Mouse (Mus musculus): ENCODE results near the gene Epb41l4b. TPM values are rescaled to one million over a fixed set of nuclear protein-coding genes. Genes with fewer than 3 reads are reported as not detected.

Epb41l4b gene
- polyA plus RNA-seq, 1 experiment from 2014 or later, result 1.6 TPM

DNA sequence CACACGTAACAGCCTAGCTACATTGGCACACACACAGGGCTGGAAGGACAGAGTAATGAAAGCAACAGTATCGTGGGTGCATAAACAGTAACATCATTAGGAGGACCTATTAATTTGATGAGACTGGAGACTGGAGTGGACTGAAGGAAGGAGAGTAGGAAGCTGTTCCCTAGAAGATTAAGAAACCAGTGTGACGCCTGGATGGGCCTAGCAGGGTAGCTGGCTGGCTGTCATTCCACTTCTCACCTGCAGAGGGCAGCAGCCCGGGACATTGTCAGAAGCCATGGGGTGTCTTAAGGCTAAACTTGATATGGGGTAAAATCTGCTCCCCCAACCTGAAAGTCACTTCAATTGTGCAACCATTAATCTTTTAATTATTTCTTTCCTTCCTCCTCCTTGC is 78.0 kb downstream of the Epb41l4b start:
- H3K9me3 ChIP-seq, result no peaks in the 10 kb centered on the region
- peaks cover 13% of the 10 kb centered on the region; the same call in 1 of the 2 replicates for H3K4me1 ChIP-seq
- no peak overlapping the region for H3K27ac ChIP-seq
- 30% methylated on average over 4 of the region's 4 CpGs for WGBS
- no peaks in the 10 kb centered on the region for H3K36me3 ChIP-seq
- DNase-seq (ENCODE audit: low spot score), result peak; percentile 82
- no peaks in the 10 kb centered on the region for H3K27me3 ChIP-seq (ENCODE audit: insufficient read depth, poor library complexity, severe bottlenecking)
- H3K4me3 ChIP-seq, result no peak overlapping the region

GRCm38 (mm10) chr4:57064830-57065229 is 78.4 kb downstream of the Epb41l4b start:
- no peak overlapping the region for H3K4me3 ChIP-seq
- 7% methylated on average over 2 of the region's 2 CpGs for WGBS
- peaks cover 13% of the 10 kb centered on the region; the same call in 1 of the 2 replicates for H3K4me1 ChIP-seq
- H3K27me3 ChIP-seq (ENCODE audit: insufficient read depth, poor library complexity, severe bottlenecking), result no peaks in the 10 kb centered on the region
- H3K27ac ChIP-seq, result no peak overlapping the region
- DNase-seq (ENCODE audit: low spot score), result no peak
- no peaks in the 10 kb centered on the region for H3K36me3 ChIP-seq
- H3K9me3 ChIP-seq, result no peaks in the 10 kb centered on the region

- H3K4me3 ChIP-seq, result no peak overlapping the region
- no peak overlapping the region for H3K27ac ChIP-seq
- no peaks in the 10 kb centered on the region for H3K27me3 ChIP-seq (ENCODE audit: insufficient read depth, poor library complexity, severe bottlenecking)
- peaks cover 16% of the 10 kb centered on the region for H3K4me1 ChIP-seq
- DNase-seq (ENCODE audit: low spot score), result no peak
- H3K36me3 ChIP-seq, result no peaks in the 10 kb centered on the region
- H3K9me3 ChIP-seq, result no peaks in the 10 kb centered on the region
- WGBS, result 72% methylated on average over 15 of the region's 15 CpGs
Observed at GRCm38 (mm10) chr4:57060319-57060831, 82.9 kb downstream of the Epb41l4b start.

DNA sequence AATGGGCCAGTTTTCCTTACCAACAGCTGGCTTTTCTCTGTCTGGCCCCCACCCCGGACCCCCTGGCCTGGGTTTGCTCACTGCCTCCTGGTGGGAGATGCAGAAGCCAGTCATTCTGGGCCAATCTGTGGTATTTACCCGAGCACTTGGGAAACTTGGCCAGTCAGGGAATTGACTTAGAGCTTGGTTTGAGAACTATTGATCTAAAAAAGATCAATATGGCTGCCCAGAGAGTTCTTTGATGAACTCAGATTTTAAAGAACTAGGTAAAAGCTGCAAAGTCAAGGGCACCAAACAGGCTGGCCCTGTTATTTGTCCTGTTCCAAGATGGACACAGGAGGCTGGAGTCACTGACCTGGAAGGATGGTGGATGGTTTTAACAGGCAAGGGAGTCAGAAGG is 84.6 kb downstream of the Epb41l4b start:
- Histone ChIP-seq H3K4me1 (peaks cover 21% of the 10 kb centered on the region), H3K27me3 (ENCODE audit: insufficient read depth, poor library complexity, severe bottlenecking) (no peaks in the 10 kb centered on the region), H3K9me3 (no peaks in the 10 kb centered on the region), H3K27ac (no peak overlapping the region), H3K4me3 (no peak overlapping the region), H3K36me3 (no peaks in the 10 kb centered on the region)
- WGBS, result 71% methylated on average over 2 of the region's 2 CpGs
- no peak for DNase-seq (ENCODE audit: low spot score)

- H3K27me3 ChIP-seq (ENCODE audit: insufficient read depth, poor library complexity, severe bottlenecking), result no peaks in the 10 kb centered on the region
- no peak for DNase-seq (ENCODE audit: low spot score)
- peaks cover 26% of the 10 kb centered on the region for H3K4me1 ChIP-seq
- 86% methylated on average over 4 of the region's 4 CpGs for WGBS
- H3K27ac ChIP-seq, result no peak overlapping the region
- no peak overlapping the region for H3K4me3 ChIP-seq
- H3K36me3 ChIP-seq, result no peaks in the 10 kb centered on the region
- H3K9me3 ChIP-seq, result no peaks in the 10 kb centered on the region
Observed at GRCm38 (mm10) chr4:57057637-57058036, 85.6 kb downstream of the Epb41l4b start.

- 44% methylated on average over 7 of the region's 7 CpGs for WGBS
- Histone ChIP-seq H3K27ac (peak overlapping the region; percentile 62; the same call in 1 of the 2 replicates), H3K27me3 (ENCODE audit: insufficient read depth, poor library complexity, severe bottlenecking) (no peaks in the 10 kb centered on the region), H3K4me3 (peak overlapping the region; percentile 5; the same call in 1 of the 2 replicates), H3K9me3 (no peaks in the 10 kb centered on the region), H3K4me1 (peaks cover 33% of the 10 kb centered on the region), H3K36me3 (no peaks in the 10 kb centered on the region)
- DNase-seq (ENCODE audit: low spot score), result no peak
Observed at GRCm38 (mm10) chr4:57055635-57056034, 87.6 kb downstream of the Epb41l4b start.

- WGBS, result 64% methylated on average over 5 of the region's 5 CpGs
- Histone ChIP-seq H3K27me3 (ENCODE audit: insufficient read depth, poor library complexity, severe bottlenecking) (no peaks in the 10 kb centered on the region), H3K9me3 (no peaks in the 10 kb centered on the region), H3K4me3 (no peak overlapping the region), H3K4me1 (peaks cover 25% of the 10 kb centered on the region; the same call in 1 of the 2 replicates), H3K36me3 (no peaks in the 10 kb centered on the region), H3K27ac (no peak overlapping the region)
- no peak for DNase-seq (ENCODE audit: low spot score)
Observed at GRCm38 (mm10) chr4:57049281-57049921, 93.8 kb downstream of the Epb41l4b start.

- WGBS, result 61% methylated on average over 6 of the region's 6 CpGs
- H3K27ac ChIP-seq, result no peak overlapping the region
- DNase-seq (ENCODE audit: low spot score), result no peak
- H3K9me3 ChIP-seq, result no peaks in the 10 kb centered on the region
- no peak overlapping the region for H3K4me3 ChIP-seq
- H3K27me3 ChIP-seq (ENCODE audit: insufficient read depth, poor library complexity, severe bottlenecking), result no peaks in the 10 kb centered on the region
- peaks cover 20% of the 10 kb centered on the region; the same call in 1 of the 2 replicates for H3K4me1 ChIP-seq
- no peaks in the 10 kb centered on the region for H3K36me3 ChIP-seq
Observed at GRCm38 (mm10) chr4:57048566-57048965, 94.7 kb downstream of the Epb41l4b start.

GRCm38 (mm10) chr4:57046160-57046571 is 97.1 kb downstream of the Epb41l4b start:
- Histone ChIP-seq H3K9me3 (no peaks in the 10 kb centered on the region), H3K27me3 (ENCODE audit: insufficient read depth, poor library complexity, severe bottlenecking) (no peaks in the 10 kb centered on the region), H3K27ac (no peak overlapping the region), H3K36me3 (no peaks in the 10 kb centered on the region), H3K4me1 (0 out of 2 replicates have a peak, but pooled peaks cover 8% of the 10 kb centered on the region), H3K4me3 (no peak overlapping the region)
- 73% methylated on average over 9 of the region's 9 CpGs for WGBS
- no peak for DNase-seq (ENCODE audit: low spot score)

DNA sequence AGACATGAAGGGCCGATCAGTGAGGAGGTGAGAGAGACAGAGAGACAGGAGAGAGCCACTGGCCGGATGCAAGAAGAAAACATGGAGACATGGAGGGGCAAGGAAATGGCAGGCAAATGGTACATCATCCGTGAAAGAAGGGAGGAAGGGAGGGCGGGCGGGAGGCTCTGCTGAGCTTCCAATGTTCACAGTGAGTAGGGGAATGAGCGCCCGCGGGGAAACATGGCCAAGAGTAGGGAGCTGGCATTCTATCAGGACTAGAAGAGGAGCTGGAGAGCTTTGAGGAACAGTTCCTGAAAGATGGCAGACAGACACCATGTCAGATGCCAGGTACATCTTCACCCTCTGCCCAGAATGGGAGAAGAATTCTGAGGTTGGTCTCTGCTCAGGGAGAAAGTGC is 99.6 kb downstream of the Epb41l4b start:
- H3K27me3 ChIP-seq (ENCODE audit: insufficient read depth, poor library complexity, severe bottlenecking), result no peaks in the 10 kb centered on the region; the same call in 1 of the 2 replicates
- no peak overlapping the region for H3K4me3 ChIP-seq
- no peak overlapping the region for H3K27ac ChIP-seq
- peaks cover 10% of the 10 kb centered on the region; the same call in 1 of the 2 replicates for H3K4me1 ChIP-seq
- H3K36me3 ChIP-seq, result no peaks in the 10 kb centered on the region
- no peak for DNase-seq (ENCODE audit: low spot score)
- no peaks in the 10 kb centered on the region for H3K9me3 ChIP-seq
- 83% methylated on average over 8 of the region's 8 CpGs for WGBS

DNA sequence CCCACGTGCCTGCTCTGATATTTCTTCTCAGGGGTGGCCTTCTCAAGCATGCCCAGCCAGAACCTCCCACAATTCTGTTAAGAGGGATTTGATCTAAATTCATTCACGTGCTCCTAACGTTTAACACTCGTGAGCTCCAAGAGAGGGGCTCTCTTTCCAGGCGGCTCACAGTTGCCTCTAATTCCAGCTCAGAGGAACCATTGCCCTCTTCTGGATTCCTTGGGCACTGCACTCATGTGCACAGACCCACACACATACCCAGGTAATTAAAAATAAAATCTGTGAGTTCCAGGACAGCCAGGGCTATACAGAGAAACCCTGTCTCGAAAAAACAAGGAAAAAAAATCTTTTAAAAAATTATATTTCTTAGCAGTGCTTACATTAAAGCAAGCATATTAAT is 101.6 kb downstream of the Epb41l4b start:
- Histone ChIP-seq H3K4me3 (no peak overlapping the region), H3K27me3 (ENCODE audit: insufficient read depth, poor library complexity, severe bottlenecking) (peaks cover 13% of the 10 kb centered on the region; the same call in 1 of the 2 replicates), H3K9me3 (no peaks in the 10 kb centered on the region)

DNA sequence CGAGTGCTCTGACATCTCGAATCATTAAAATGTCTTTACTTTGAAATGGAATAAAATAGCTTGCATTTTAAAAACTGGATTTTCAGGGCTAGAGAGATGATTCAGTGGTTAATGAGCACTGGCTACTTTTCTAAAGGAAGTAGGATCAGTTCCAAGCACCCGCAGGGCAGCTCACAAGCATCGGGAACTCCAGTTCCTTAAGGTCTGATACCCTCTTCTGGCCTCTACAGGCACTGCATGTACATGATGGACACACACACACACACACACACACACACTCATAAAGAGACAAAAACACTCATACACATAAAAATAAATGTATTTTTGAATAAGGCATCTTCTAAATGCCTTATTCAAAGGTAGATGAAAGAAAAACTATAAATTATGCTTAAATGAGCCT is 102.0 kb downstream of the Epb41l4b start:
- H3K4me3 ChIP-seq, result no peak overlapping the region
- H3K27ac ChIP-seq, result no peak overlapping the region
- no peak for DNase-seq (ENCODE audit: low spot score)
- WGBS, result 94% methylated on average over 4 of the region's 4 CpGs
- no peaks in the 10 kb centered on the region for H3K36me3 ChIP-seq
- peaks cover 13% of the 10 kb centered on the region; the same call in 1 of the 2 replicates for H3K27me3 ChIP-seq (ENCODE audit: insufficient read depth, poor library complexity, severe bottlenecking)
- no peaks in the 10 kb centered on the region for H3K9me3 ChIP-seq
- H3K4me1 ChIP-seq, result peaks cover 9% of the 10 kb centered on the region; the same call in 1 of the 2 replicates

More for the DNA sequence above, 101.6 kb downstream of the Epb41l4b start:
- no peak overlapping the region for H3K27ac ChIP-seq
- peaks cover 9% of the 10 kb centered on the region; the same call in 1 of the 2 replicates for H3K4me1 ChIP-seq
- no peak for DNase-seq (ENCODE audit: low spot score)
- 90% methylated on average over 6 of the region's 6 CpGs for WGBS
- no peaks in the 10 kb centered on the region for H3K36me3 ChIP-seq

DNA sequence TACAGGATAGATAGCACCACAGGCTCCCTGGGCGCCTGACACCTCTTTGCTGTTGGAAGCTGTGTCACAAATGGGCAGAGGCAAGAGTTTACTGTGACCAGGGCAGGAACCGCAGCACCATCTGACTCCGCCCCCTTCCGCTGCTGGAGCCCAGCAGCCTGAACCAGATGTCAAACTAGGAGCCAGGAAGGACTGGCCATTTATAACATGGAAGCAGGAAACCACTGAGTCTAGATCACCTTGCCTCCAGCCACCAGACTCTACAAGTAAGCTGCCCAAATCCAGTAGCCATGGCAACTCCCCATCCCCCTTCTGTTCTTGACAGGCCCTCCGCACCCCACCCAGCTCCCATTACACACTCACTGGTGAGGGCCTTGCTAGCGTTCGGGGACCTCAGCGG is 102.8 kb downstream of the Epb41l4b start:
- H3K9me3 ChIP-seq, result no peaks in the 10 kb centered on the region
- no peak overlapping the region for H3K4me3 ChIP-seq
- H3K27me3 ChIP-seq (ENCODE audit: insufficient read depth, poor library complexity, severe bottlenecking), result peaks cover 13% of the 10 kb centered on the region; the same call in 1 of the 2 replicates
- no peaks in the 10 kb centered on the region for H3K36me3 ChIP-seq
- peaks cover 9% of the 10 kb centered on the region; the same call in 1 of the 2 replicates for H3K4me1 ChIP-seq
- no peak for DNase-seq (ENCODE audit: low spot score)
- H3K27ac ChIP-seq, result no peak overlapping the region
- 62% methylated on average over 8 of the region's 8 CpGs for WGBS

Measured in heart, embryonic 10.5 days (tissue).